In genomic region chr3:75864203-75864602, GRCm38 (mm10) we compare ENCODE assay signal across 10 mouse cellular contexts.
DNase-seq lines count a peak whose midpoint lies in the region; ATAC-seq and TF ChIP-seq lines count a peak whose summit lies in the region.
"Had no signal": no experiment of that assay in that cellular context is flagged by ENCODE, and none has a peak within 500 bp of the region (broad histone marks: within the 10 kb centered on the region; RNA-seq: fewer than 3 reads in every experiment).

No protein-coding gene starts in this region.

- H3K4me2 ChIP-seq in embryonic facial prominence, embryonic 14.5 days (ENCODE audit: low read depth, low read length), result no peak overlapping the region
- H3K4me2 ChIP-seq: hindbrain, embryonic 15.5 days had no signal

- H3K9ac ChIP-seq in embryonic facial prominence, embryonic 14.5 days (ENCODE audit: low read depth, low read length), result no peak overlapping the region
- H3K9ac ChIP-seq: hindbrain, embryonic 15.5 days had no signal

- H3K27ac ChIP-seq in embryonic facial prominence, embryonic 14.5 days (replicated peaks; ENCODE audit: low read depth, low read length), result no peak overlapping the region
- no peak overlapping the region for H3K27ac ChIP-seq in embryonic facial prominence, embryonic 10.5 days (replicated peaks)
- H3K27ac ChIP-seq: hindbrain, embryonic 15.5 days; midbrain, embryonic 10.5 days had no signal

- H3K9me3 ChIP-seq in embryonic facial prominence, embryonic 14.5 days (ENCODE audit: control insufficient read depth, low read length), result no peaks in the 10 kb centered on the region
- H3K9me3 ChIP-seq in embryonic facial prominence, embryonic 10.5 days, result no peaks in the 10 kb centered on the region
- H3K9me3 ChIP-seq: hindbrain, embryonic 15.5 days; midbrain, embryonic 10.5 days had no signal

- no peaks in the 10 kb centered on the region for H3K4me1 ChIP-seq in embryonic facial prominence, embryonic 14.5 days (ENCODE audit: control insufficient read depth, insufficient read depth, low read length)
- H3K4me1 ChIP-seq in embryonic facial prominence, embryonic 10.5 days, result no peaks in the 10 kb centered on the region
- H3K4me1 ChIP-seq: hindbrain, embryonic 15.5 days; midbrain, embryonic 10.5 days had no signal

- H3K4me3 ChIP-seq in embryonic facial prominence, embryonic 14.5 days (ENCODE audit: low read depth, low read length), result no peak overlapping the region
- H3K4me3 ChIP-seq in embryonic facial prominence, embryonic 10.5 days, result no peak overlapping the region
- H3K4me3 ChIP-seq: hindbrain, embryonic 15.5 days; midbrain, embryonic 10.5 days had no signal

- ATAC-seq in embryonic facial prominence, embryonic 14.5 days (ENCODE audit: low read depth), result no peak
- peak; percentile 63 for ATAC-seq in Patski
- ATAC-seq in inflammation-experienced regulatory T-cells, adult 6 months, result no peak

- H3K36me3 ChIP-seq in embryonic facial prominence, embryonic 14.5 days (ENCODE audit: control insufficient read depth, insufficient read depth, low read length), result no peaks in the 10 kb centered on the region
- no peaks in the 10 kb centered on the region for H3K36me3 ChIP-seq in embryonic facial prominence, embryonic 10.5 days (replicated peaks)
- H3K36me3 ChIP-seq: hindbrain, embryonic 15.5 days; midbrain, embryonic 10.5 days had no signal

- peak; percentile 63 for TF ChIP-seq CTCF in Patski (IDR thresholded peaks at IDR 0.05)

- peak; percentile 13 for DNase-seq in embryonic facial prominence, embryonic 14.5 days (ENCODE audit: low spot score)
- no peak for DNase-seq in embryonic facial prominence, embryonic 10.5 days (ENCODE audit: low spot score)
- DNase-seq in left cerebral cortex, adult 18-20 months (ENCODE audit: low spot score in 2 of 2), result peak; percentile 25 to 51
- no peak for DNase-seq in left cerebral cortex, adult 8-10 months (ENCODE audit: low spot score in 2 of 2)
- peak; percentile 62 for DNase-seq in 3T3-L1 (ENCODE audit: low read depth, low spot score)
- DNase-seq in Patski (ENCODE audit: low read depth, low spot score), result no peak
- no peak for DNase-seq in urinary bladder, postnatal 25 days (ENCODE audit: low spot score)

- POLR2A ChIA-PET in Patski (lab: Charles Lee), result no interaction called here

- no peaks in the 10 kb centered on the region for H3K27me3 ChIP-seq in embryonic facial prominence, embryonic 14.5 days (replicated peaks; ENCODE audit: control insufficient read depth, insufficient read depth, low read length)
- no peaks in the 10 kb centered on the region for H3K27me3 ChIP-seq in embryonic facial prominence, embryonic 10.5 days (replicated peaks; ENCODE audit: low read depth, poor library complexity, severe bottlenecking)
- peaks cover 36% of the 10 kb centered on the region for H3K27me3 ChIP-seq in Patski
- H3K27me3 ChIP-seq: hindbrain, embryonic 15.5 days had no signal

- CTCF ChIA-PET in Patski (lab: Charles Lee), result interaction anchor here (2.2 kb wide), 1 partner anchor 10 kb away, joined by 12 read pairs; no protein-coding TSS in a partner anchor

- in situ Hi-C loops in Patski (cut with MboI; ENCODE audit: low pct_unique_long_range_greater_than_20kb), result loop anchor here (5.0 kb wide), 1 partner anchor 642 kb away; no protein-coding TSS in a partner anchor

- 31% methylated on average over 2 of the region's 2 CpGs for WGBS in embryonic facial prominence, embryonic 14.5 days
- 31% methylated on average over 2 of the region's 2 CpGs for WGBS in embryonic facial prominence, embryonic 10.5 days

Comparison
In these comparisons a context has a peak if more than half of its experiments do, and no peak if none do; other contexts are left out.
1. DNase-seq: peak in embryonic facial prominence, embryonic 14.5 days (single experiment), left cerebral cortex, adult 18-20 months (2 of 2) and 3T3-L1 (single experiment); none in embryonic facial prominence, embryonic 10.5 days (single experiment), left cerebral cortex, adult 8-10 months (0 of 2), Patski (single experiment) and urinary bladder, postnatal 25 days (single experiment).